Mouse (Mus musculus): Measurements from ENCODE around the gene 4930535I16Rik.

DNA sequence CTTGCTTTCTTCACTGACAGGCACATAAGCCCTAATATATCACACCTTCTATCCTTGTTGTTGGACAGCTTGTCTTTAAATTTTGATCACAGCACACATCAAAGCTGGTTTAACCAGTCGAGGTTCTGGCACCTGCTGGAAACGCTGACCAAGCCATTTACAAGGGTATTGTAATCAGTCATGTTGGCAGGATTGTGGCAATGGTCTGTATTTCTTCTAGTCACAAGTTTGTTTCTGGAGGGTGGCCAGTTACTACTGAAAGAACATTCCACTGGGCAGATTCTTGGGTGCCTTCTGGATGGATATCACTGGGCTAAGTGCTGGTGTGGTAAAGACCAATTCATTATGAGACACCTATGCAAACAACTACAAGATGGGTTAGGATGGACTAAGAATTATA, 5.4 kb downstream of the 4930535I16Rik start:
- TF ChIP-seq POLR2A (IDR thresholded peaks at IDR 0.05; ENCODE audit: low read depth, low read length) (no peak), CTCF (IDR thresholded peaks at IDR 0.05; ENCODE audit: extremely low read depth, insufficient read depth, insufficient read length, insufficient replicate concordance) (no peak)
